Mouse (Mus musculus) hindbrain, embryonic 15.5 days (tissue): ENCODE results near the gene Ass1. TPM values are rescaled to one million over a fixed set of nuclear protein-coding genes. Genes with fewer than 3 reads are reported as not detected.

Experiments
- ATAC-seq: fragments of 200-750 bp; cut with Nextera tagmentation; 2 replicates; pipeline ENCODE4 v1.8.0; 2017; ENCODE audit warnings: low read depth, moderate number of reproducible peaks, moderate TSS enrichment; ENCODE audit not compliant: low FRiP score
- H3K27ac ChIP-seq: fragments of 300-500 bp; sonication (generic); replicated peaks from 2 replicates; pipeline ENCODE4 v1.5.1; 2015; ENCODE audit warnings: mild to moderate bottlenecking, inconsistent platforms
- H3K27me3 ChIP-seq: fragments of 300-500 bp; sonication (generic); 2 replicates; pipeline ENCODE4 v1.6.1; 2015; ENCODE audit warnings: control low read depth, inconsistent platforms
- H3K36me3 ChIP-seq: fragments of 300-500 bp; sonication (generic); 2 replicates; pipeline ENCODE4 v1.6.1; 2015; ENCODE audit warnings: control low read depth, inconsistent platforms
- H3K4me1 ChIP-seq: fragments of 300-500 bp; sonication (generic); replicated peaks from 2 replicates; pipeline ENCODE4 v1.6.1; 2015; ENCODE audit warnings: control low read depth, inconsistent platforms
- H3K4me2 ChIP-seq: fragments of 300-500 bp; sonication (generic); 2 replicates; pipeline ENCODE4 v1.6.1; 2015; ENCODE audit warnings: moderate library complexity, mild to moderate bottlenecking, inconsistent platforms
- H3K4me3 ChIP-seq: fragments of 300-500 bp; sonication (generic); 2 replicates; pipeline ENCODE4 v1.5.1; 2015; ENCODE audit warnings: mild to moderate bottlenecking, inconsistent platforms
- H3K9ac ChIP-seq: fragments of 300-500 bp; sonication (generic); 2 replicates; pipeline ENCODE4 v1.6.1; 2015; ENCODE audit warnings: inconsistent platforms
- H3K9me3 ChIP-seq: fragments of 300-500 bp; sonication (generic); 2 replicates; pipeline ENCODE4 v1.6.1; 2016; ENCODE audit warnings: control low read depth, inconsistent platforms
- WGBS: fragments of 180-500 bp; shearing (Covaris S2); methylation state at CpG from one replicate; pipeline ENCODE4 v1.1.7; 2015; 5-methylcytosine and 5-hydroxymethylcytosine counted together
- polyA plus RNA-seq: library from polyadenylated mRNA; unstranded; fragments of >200 nt; fragmentation: Nextera tagmentation; extraction: Ambion mirVana; gene quantifications from 2 replicates; pipeline ENCODE4 v1.2.1, GENCODE M21; 2015

Gene Ass1
- polyA plus RNA-seq, 1 experiment from 2014 or later = 9.8 TPM

GRCm38 (mm10) chr2:31494315-31494714 lies 24.3 kb downstream of the Ass1 start:
- Histone ChIP-seq H3K4me2 (no peak overlapping the region), H3K4me3 (no peak overlapping the region), H3K27me3 (peaks cover 63% of the 10 kb centered on the region), H3K9me3 (no peaks in the 10 kb centered on the region), H3K27ac (no peak overlapping the region), H3K36me3 (no peaks in the 10 kb centered on the region), H3K4me1 (peaks cover 48% of the 10 kb centered on the region), H3K9ac (no peak overlapping the region)
- 34% methylated on average over 5 of the region's 5 CpGs for WGBS
- ATAC-seq = no peak

- Histone ChIP-seq H3K9me3 (no peaks in the 10 kb centered on the region), H3K36me3 (no peaks in the 10 kb centered on the region), H3K4me3 (no peak overlapping the region), H3K27me3 (peaks cover 60% of the 10 kb centered on the region), H3K4me1 (peaks cover 52% of the 10 kb centered on the region), H3K4me2 (peak overlapping the region; percentile 29), H3K9ac (no peak overlapping the region), H3K27ac (no peak overlapping the region)
- 15% methylated on average over 13 of the region's 13 CpGs for WGBS
- ATAC-seq = peak; percentile 40; the same call in 1 of the 2 replicates
Measured at GRCm38 (mm10) chr2:31495046-31495476, 25.1 kb downstream of the Ass1 start.

- Histone ChIP-seq H3K4me3 (no peak overlapping the region), H3K36me3 (no peaks in the 10 kb centered on the region), H3K9ac (no peak overlapping the region), H3K9me3 (no peaks in the 10 kb centered on the region), H3K4me2 (no peak overlapping the region), H3K4me1 (peaks cover 59% of the 10 kb centered on the region), H3K27ac (no peak overlapping the region), H3K27me3 (peaks cover 61% of the 10 kb centered on the region)
- no peak for ATAC-seq
- 24% methylated on average over 1 of the region's 1 CpGs for WGBS
Measured at GRCm38 (mm10) chr2:31496141-31496540, 26.1 kb downstream of the Ass1 start.

DNA sequence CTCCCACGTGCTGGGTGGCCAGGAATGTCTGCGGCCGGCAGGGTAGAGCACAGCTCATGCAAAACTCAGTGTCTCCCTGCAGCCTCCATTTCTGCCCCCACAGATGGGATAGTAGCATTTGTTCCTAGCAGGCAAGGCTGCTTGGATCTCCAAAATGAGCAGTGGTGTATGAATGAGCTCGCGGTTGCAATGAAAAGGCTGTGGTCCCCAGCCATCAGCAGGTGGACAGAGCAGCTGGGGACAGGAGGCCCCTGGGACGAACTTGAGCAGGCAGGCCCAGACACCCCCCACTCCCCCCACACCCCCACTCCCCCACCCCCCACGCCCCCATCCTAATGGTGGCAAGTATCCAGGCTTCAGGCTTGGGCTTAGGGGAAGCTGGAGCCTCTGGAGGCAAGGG lies 27.1 kb downstream of the Ass1 start:
- ATAC-seq = no peak
- Histone ChIP-seq H3K27ac (no peak overlapping the region), H3K9me3 (no peaks in the 10 kb centered on the region), H3K4me1 (peaks cover 66% of the 10 kb centered on the region), H3K36me3 (no peaks in the 10 kb centered on the region), H3K27me3 (peaks cover 61% of the 10 kb centered on the region), H3K4me3 (no peak overlapping the region), H3K9ac (no peak overlapping the region), H3K4me2 (no peak overlapping the region)
- 27% methylated on average over 7 of the region's 7 CpGs for WGBS

DNA sequence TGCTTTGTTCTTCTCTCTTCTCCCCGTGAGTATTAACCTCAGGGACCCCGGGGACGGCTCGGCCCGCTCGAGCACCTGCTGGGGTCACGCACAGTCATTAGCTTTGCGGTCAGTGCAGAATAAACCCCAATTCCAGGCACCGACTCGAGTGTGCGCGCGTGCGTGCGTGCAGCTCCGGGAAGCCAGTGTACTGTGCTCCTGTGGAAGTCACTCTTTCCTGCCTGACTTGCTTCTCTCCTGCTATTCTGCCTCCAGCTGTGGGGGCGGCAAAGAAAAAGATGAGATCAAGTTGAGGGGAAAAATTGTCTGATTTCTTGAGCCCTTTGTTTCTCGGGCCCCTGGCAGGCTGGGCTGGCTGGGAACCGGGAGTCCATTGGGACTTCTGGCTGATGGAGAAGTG lies 27.6 kb downstream of the Ass1 start:
- Histone ChIP-seq H3K4me1 (peaks cover 66% of the 10 kb centered on the region), H3K36me3 (no peaks in the 10 kb centered on the region), H3K4me2 (no peak overlapping the region), H3K4me3 (no peak overlapping the region), H3K27me3 (peaks cover 62% of the 10 kb centered on the region), H3K27ac (no peak overlapping the region), H3K9me3 (no peaks in the 10 kb centered on the region), H3K9ac (no peak overlapping the region)
- ATAC-seq = no peak
- WGBS = 23% methylated on average over 19 of the region's 19 CpGs

DNA sequence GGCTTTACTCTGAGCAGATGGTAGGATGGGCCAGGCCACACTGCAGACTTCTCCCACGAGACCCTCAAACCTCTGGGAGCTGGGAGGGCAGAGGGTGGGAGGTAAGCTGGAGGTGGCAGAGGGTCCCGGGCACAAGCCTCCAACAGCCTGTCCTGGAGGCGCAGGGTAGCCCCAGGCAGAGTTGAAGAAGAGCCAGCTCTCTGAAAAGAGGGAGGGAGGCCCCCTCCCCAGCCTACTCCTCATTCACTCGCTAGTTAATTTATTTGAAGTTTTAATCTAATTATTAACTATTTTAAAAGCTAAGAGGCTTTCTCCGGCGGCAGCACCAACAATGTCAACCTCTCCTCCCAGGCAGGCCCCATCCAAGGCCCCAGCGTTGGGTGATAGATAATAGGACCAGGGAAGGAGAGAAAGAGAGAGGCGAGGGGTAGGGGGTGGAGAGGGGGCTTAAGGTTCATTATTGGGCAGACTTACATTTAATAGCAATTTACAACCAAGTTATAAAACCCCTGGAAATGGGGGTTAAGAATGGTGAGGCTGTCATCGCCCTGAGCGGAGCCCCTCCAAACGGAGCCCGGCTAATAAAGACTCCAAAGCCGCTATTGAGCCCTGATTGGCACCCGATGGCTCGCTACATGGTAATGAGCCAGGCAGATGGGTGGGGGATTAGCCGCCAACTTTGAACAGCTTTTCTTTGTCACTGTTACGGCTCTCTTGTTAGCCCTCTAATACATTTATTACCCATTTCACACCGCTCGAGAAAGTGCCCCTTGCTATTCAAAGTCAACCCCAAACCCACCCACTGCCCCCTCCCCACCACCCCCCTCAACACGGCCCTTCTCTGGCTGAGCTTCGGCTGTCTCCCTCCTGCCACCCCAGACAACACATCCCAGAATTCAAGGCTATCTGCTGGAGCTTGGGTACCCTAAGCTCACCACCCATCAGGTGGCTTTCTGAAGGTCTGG lies 29.6 kb downstream of the Ass1 start:
- no peak overlapping the region for H3K9ac ChIP-seq

GRCm38 (mm10) chr2:31500292-31501204 lies 30.5 kb downstream of the Ass1 start:
- Histone ChIP-seq H3K4me2 (0 out of 2 replicates have a peak overlapping the region, but pooled peaks have one; percentile 12), H3K4me3 (no peak overlapping the region), H3K9ac (no peak overlapping the region), H3K4me1 (peaks cover 55% of the 10 kb centered on the region), H3K36me3 (no peaks in the 10 kb centered on the region), H3K9me3 (no peaks in the 10 kb centered on the region), H3K27ac (no peak overlapping the region), H3K27me3 (peaks cover 62% of the 10 kb centered on the region)
- peak; percentile 35; the same call in 1 of the 2 replicates for ATAC-seq
- WGBS = 21% methylated on average over 24 of the region's 24 CpGs

More for the DNA sequence above, 29.6 kb downstream of the Ass1 start:
- Histone ChIP-seq H3K4me2 (0 out of 2 replicates have a peak overlapping the region, but pooled peaks have one; percentile 12), H3K27me3 (peaks cover 56% of the 10 kb centered on the region), H3K4me1 (peaks cover 54% of the 10 kb centered on the region), H3K36me3 (no peaks in the 10 kb centered on the region), H3K4me3 (no peak overlapping the region), H3K9me3 (no peaks in the 10 kb centered on the region), H3K27ac (no peak overlapping the region)
- ATAC-seq = no peak
- 17% methylated on average over 21 of the region's 21 CpGs for WGBS

DNA sequence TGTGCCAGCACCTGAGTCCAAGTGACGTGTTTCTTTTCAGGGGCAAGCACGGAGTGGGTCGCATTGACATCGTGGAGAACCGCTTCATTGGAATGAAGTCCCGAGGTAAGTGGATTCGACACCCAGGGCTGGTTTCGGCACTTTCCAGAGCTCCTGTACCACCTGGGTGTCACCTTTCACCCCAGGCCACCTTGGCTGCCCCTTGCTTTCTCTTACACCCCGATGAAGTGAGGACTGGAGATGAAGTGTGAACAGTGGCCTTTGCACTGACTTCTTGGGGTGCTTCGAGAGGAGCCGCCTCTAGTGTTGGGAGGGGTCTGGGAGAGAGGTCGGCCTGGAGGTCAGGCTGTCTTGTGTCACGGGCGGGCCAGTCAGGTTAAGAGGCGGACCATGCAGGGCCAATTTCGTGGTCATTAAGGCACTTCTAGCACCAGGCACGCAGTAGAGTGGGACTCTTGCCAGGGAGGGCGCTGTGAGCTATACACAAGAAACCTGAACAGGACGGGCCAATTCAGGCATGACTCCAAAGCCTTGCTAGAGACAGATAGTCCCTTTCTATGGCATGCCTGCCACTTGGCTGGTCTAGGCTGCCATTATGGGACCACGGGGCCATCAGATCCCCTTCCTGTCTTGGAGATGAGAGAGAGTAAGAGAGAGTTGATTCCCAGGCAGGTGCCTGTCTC lies 31.6 kb downstream of the Ass1 start:
- Histone ChIP-seq H3K4me1 (peaks cover 45% of the 10 kb centered on the region), H3K36me3 (no peaks in the 10 kb centered on the region), H3K4me2 (no peak overlapping the region), H3K27me3 (peaks cover 57% of the 10 kb centered on the region), H3K4me3 (no peak overlapping the region), H3K27ac (no peak overlapping the region), H3K9me3 (no peaks in the 10 kb centered on the region), H3K9ac (no peak overlapping the region)
- 36% methylated on average over 20 of the region's 20 CpGs for WGBS
- ATAC-seq = no peak

GRCm38 (mm10) chr2:31502616-31503522 lies 32.9 kb downstream of the Ass1 start:
- no peak overlapping the region for H3K9ac ChIP-seq
- no peak for ATAC-seq
- no peaks in the 10 kb centered on the region for H3K9me3 ChIP-seq
- WGBS = 53% methylated on average over 15 of the region's 15 CpGs
- peaks cover 60% of the 10 kb centered on the region for H3K27me3 ChIP-seq
- H3K27ac ChIP-seq = no peak overlapping the region
- H3K4me1 ChIP-seq = peaks cover 35% of the 10 kb centered on the region
- H3K4me2 ChIP-seq = no peak overlapping the region
- no peaks in the 10 kb centered on the region for H3K36me3 ChIP-seq
- no peak overlapping the region for H3K4me3 ChIP-seq

DNA sequence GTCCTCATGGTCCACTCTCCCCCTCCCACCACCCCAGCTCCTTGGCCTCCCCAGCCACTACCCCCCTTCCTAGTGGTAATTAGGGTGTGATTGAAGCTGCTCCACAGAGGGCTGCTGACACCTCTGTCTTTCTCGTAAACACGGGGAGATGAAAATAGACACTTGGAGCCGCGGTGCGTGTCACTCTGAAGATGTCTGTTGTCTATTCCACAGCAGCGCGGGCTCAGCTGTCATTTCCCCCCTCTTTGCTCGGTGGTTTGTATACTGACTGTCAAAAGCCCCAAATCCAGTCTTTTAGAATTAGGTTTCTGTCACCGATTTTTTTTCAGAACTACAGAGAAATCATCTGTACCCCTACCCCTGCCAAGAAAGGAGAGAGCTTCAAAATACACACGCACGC lies 35.5 kb downstream of the Ass1 start:
- Histone ChIP-seq H3K4me1 (peaks cover 19% of the 10 kb centered on the region), H3K4me2 (no peak overlapping the region), H3K9ac (no peak overlapping the region), H3K9me3 (no peaks in the 10 kb centered on the region), H3K36me3 (no peaks in the 10 kb centered on the region), H3K4me3 (no peak overlapping the region), H3K27me3 (peaks cover 48% of the 10 kb centered on the region), H3K27ac (no peak overlapping the region)
- ATAC-seq = no peak
- WGBS = 39% methylated on average over 11 of the region's 11 CpGs

- Histone ChIP-seq H3K27me3 (peaks cover 37% of the 10 kb centered on the region), H3K4me1 (peaks cover 9% of the 10 kb centered on the region), H3K36me3 (no peaks in the 10 kb centered on the region), H3K4me3 (no peak overlapping the region), H3K9me3 (no peaks in the 10 kb centered on the region), H3K4me2 (no peak overlapping the region), H3K9ac (no peak overlapping the region), H3K27ac (no peak overlapping the region)
- 92% methylated on average over 6 of the region's 6 CpGs for WGBS
- ATAC-seq = no peak
Measured at GRCm38 (mm10) chr2:31508851-31509250, 38.8 kb downstream of the Ass1 start.
